Mouse (Mus musculus): ENCODE data around the gene Osbp. TPM values are rescaled to one million over a fixed set of nuclear protein-coding genes. Genes with fewer than 3 reads are reported as not detected.
"Not testable (repeated sequence)": the region's sequence is repeated elsewhere in the genome, so short reads cannot be mapped to it uniquely, and the experiment has no call there.

Gene Osbp
- polyA plus RNA-seq (2015; fragmentation: Nextera tagmentation; extraction: Ambion mirVana): 3.3 and 3.8 TPM in 2 replicates

DNA sequence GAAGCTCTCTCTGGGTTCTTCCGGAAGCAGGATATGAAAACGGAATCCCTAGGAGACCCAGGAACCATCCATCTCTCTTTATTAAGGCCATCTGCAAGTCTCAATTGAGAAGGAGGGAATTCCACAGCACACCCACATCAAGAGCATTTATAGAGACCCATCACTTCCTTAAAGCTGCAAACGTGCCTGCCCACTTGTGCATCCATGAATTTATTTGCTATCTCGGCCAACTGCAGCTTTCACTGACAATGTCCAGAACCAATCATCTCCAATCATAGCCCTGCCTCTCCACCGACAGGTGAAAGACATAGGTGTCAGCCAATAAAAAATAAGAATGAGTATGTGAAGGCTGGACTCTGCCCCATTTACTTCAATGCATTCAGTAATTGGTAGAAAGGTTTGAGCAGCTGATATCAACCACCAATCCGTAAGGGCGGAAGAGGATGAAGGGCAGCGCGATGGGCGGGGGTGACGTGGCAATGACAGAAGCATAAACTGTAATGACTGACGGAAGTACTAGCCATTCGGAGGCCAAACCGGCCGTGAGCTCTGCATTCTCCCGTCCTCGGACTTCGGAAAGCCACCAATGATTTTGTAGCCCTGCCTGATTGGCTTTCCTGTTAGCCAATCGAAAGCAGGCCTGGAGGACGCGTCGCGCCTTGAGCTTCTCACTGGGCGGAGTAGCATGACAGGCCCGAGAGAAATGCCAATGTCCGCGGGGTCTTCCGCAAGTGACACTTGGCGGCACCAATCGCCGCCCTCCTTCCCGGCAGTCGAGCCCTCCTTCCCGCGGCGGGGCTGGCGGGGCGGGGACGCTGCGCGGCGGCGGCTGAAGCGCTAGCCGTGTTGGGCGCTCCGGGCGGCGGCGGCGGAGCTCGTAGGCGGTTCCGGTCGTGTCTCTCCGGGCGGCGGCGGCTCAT, at the start of gene Osbp:
TSS of gene Osbp (plus strand) at position 919 of the 920 bp plus-strand sequence.
- WGBS: under 1% methylated on average over 59 of the region's 59 CpGs

DNA sequence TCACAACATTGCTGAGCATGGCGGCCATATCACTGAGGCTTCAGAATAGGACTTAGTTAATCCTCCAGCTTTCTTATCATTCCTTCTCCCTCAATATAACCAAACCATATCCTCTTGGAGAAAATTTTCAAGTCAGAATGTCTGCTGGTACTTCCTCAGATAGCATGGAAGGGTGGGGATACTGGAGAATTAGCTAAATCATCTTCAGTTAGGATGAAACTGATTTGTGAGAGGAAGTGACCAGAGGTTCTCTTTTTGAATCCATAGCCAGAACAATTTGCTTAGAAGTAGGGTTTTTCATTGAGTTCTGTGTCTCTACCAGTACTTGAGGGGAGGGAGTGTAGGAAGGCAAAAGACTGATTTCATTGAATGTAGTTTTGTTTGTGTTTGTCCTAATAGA, 43.7 kb upstream of the Osbp start:
- H3K27me3 ChIP-seq (replicated peaks; ENCODE audit: control insufficient read depth, insufficient read depth, low read length): no peaks in the 10 kb centered on the region
- no peaks in the 10 kb centered on the region for H3K9me3 ChIP-seq (ENCODE audit: control insufficient read depth, low read length)
- ATAC-seq: no peak
- H3K4me2 ChIP-seq (ENCODE audit: low read depth, low read length): no peak overlapping the region
- H3K4me1 ChIP-seq (ENCODE audit: control insufficient read depth, insufficient read depth, low read length): no peaks in the 10 kb centered on the region
- H3K27ac ChIP-seq (ENCODE audit: low read length): no peak overlapping the region
- WGBS: 88% methylated on average over 1 of the region's 1 CpGs
- peaks cover 30% of the 10 kb centered on the region for H3K36me3 ChIP-seq (ENCODE audit: control insufficient read depth, insufficient read depth, low read length)
- H3K4me3 ChIP-seq (ENCODE audit: low read length): no peak overlapping the region
- H3K9ac ChIP-seq (ENCODE audit: low read depth, low read length): no peak overlapping the region

More for the DNA sequence above, at the start of gene Osbp:
- peak; percentile 98 for ATAC-seq
- Histone ChIP-seq H3K27me3 (replicated peaks; ENCODE audit: control insufficient read depth, insufficient read depth, low read length) (no peaks in the 10 kb centered on the region), H3K4me1 (ENCODE audit: control insufficient read depth, insufficient read depth, low read length) (peaks cover 16% of the 10 kb centered on the region), H3K27ac (ENCODE audit: low read length) (peak within 1 kb of the TSS; percentile 81), H3K4me2 (ENCODE audit: low read depth, low read length) (peak within 1 kb of the TSS; percentile 94), H3K4me3 (ENCODE audit: low read length) (peak within 1 kb of the TSS; percentile 91), H3K36me3 (ENCODE audit: control insufficient read depth, insufficient read depth, low read length) (no peaks in the 10 kb centered on the region), H3K9ac (ENCODE audit: low read depth, low read length) (peak within 1 kb of the TSS; percentile 89), H3K9me3 (ENCODE audit: control insufficient read depth, low read length) (no peaks in the 10 kb centered on the region)

DNA sequence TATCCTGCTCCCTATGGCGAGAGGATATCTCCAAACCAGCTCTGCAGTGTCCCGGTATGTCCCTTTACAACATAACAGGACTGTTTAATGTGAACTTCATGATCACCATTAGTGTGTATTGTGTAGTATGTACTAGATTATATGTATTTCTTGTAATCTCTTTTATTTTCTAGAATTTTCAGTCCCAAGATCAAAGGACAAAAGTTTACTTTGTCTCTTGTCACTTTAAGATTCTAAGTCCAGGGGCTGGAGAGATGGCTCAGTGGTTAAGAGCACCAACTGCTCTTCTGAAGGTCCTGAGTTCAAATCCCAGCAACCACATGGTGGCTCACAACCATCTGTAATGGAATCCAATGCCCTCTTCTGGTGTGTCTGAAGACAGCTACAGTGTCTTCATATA, 43.2 kb upstream of the Osbp start:
- H3K27ac ChIP-seq (ENCODE audit: low read length); H3K9me3 ChIP-seq (ENCODE audit: control insufficient read depth, low read length); H3K4me1 ChIP-seq (ENCODE audit: control insufficient read depth, insufficient read depth, low read length); H3K9ac ChIP-seq (ENCODE audit: low read depth, low read length); H3K4me3 ChIP-seq (ENCODE audit: low read length); H3K4me2 ChIP-seq (ENCODE audit: low read depth, low read length); ATAC-seq; H3K27me3 ChIP-seq (replicated peaks; ENCODE audit: control insufficient read depth, insufficient read depth, low read length): not testable (repeated sequence)
- 96% methylated on average over 2 of the region's 2 CpGs for WGBS
- H3K36me3 ChIP-seq (ENCODE audit: control insufficient read depth, insufficient read depth, low read length): peaks cover 28% of the 10 kb centered on the region

DNA sequence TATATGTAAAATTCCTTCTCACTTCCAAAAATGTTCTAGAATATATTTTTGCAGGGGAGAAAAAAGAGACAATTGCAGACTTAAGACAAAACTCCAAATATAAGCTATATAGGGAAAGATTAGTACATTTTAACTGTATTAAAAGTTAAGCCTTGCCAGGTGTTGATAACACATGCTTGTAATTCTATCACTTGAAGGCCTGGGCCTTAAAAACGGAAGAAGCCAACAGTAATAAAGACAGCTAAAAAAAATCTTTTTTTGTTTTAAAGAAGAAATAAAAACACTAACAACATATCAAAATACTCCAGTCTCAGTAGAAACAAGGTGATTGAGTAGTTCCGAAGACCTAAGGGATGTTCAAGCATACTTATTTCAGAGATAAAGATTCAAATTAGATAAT, 39.4 kb upstream of the Osbp start:
- Histone ChIP-seq H3K9ac (ENCODE audit: low read depth, low read length) (no peak overlapping the region), H3K36me3 (ENCODE audit: control insufficient read depth, insufficient read depth, low read length) (peaks cover 23% of the 10 kb centered on the region), H3K9me3 (ENCODE audit: control insufficient read depth, low read length) (no peaks in the 10 kb centered on the region), H3K27ac (ENCODE audit: low read length) (no peak overlapping the region), H3K4me1 (ENCODE audit: control insufficient read depth, insufficient read depth, low read length) (no peaks in the 10 kb centered on the region), H3K4me3 (ENCODE audit: low read length) (no peak overlapping the region), H3K4me2 (ENCODE audit: low read depth, low read length) (no peak overlapping the region), H3K27me3 (replicated peaks; ENCODE audit: control insufficient read depth, insufficient read depth, low read length) (no peaks in the 10 kb centered on the region)
- 93% methylated on average over 2 of the region's 2 CpGs for WGBS
- ATAC-seq: no peak

DNA sequence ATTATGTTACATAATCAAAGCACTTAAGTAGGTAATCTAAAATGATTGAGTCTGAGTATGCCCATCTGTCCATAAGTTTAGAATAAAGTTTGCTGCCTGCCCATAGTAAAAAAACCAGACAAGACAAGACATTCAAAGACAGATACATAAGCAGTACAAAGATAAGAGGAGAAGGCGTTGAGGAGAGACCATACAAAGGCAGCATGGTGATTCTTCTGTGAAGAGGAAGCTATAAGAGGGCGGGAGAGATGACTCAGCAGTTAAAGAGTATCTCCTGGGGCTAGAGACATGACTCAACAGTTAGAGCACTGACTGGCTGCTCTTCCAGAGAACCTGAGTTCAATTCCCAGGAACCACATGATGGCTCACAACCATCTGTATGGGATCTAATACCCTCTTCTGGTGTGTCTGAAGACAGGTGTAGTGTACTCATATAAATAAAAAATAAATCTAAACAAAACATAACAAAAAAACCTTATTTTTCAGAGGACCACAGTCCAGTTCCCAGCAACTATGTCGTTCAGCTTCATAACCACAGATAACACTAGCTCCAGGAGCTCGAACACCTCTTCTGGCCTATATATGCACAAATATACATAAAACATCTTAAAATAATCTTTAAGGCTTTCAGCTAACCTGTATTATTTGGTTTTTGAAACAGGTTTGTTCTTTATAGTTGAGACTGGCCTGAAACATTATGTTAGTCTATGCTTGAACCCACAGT, 37.6 kb upstream of the Osbp start:
- no peak overlapping the region for H3K9ac ChIP-seq (ENCODE audit: low read depth, low read length)
- H3K27me3 ChIP-seq (replicated peaks; ENCODE audit: control insufficient read depth, insufficient read depth, low read length): no peaks in the 10 kb centered on the region
- 93% methylated on average over 4 of the region's 4 CpGs for WGBS
- no peak overlapping the region for H3K4me3 ChIP-seq (ENCODE audit: low read length)
- H3K9me3 ChIP-seq (ENCODE audit: control insufficient read depth, low read length): no peaks in the 10 kb centered on the region
- peaks cover 24% of the 10 kb centered on the region; the same call in 1 of the 2 replicates for H3K36me3 ChIP-seq (ENCODE audit: control insufficient read depth, insufficient read depth, low read length)
- no peak overlapping the region for H3K27ac ChIP-seq (ENCODE audit: low read length)
- H3K4me2 ChIP-seq (ENCODE audit: low read depth, low read length): no peak overlapping the region
- H3K4me1 ChIP-seq (ENCODE audit: control insufficient read depth, insufficient read depth, low read length): no peaks in the 10 kb centered on the region
- peak; percentile 46; the same call in 1 of the 2 replicates for ATAC-seq

DNA sequence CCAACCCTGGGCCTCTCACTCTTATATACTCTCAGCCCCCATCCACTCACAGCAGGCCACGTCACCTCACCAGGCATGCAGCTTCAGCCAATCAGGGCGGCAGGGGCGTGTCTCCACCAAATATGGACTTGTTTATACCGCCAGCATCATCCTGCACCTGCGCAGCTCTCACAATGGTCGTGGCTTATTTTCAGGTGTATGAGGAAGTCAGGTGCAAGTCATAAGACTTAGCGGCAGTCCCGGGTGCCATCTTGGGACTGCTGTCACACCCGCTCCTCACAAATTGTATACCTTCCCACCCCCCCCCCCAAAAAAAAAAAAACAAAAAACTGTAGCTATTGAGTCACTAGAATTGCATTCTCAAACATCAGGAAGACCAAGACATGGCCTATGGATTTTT, 19.3 kb upstream of the Osbp start:
- not testable (repeated sequence) for H3K9me3 ChIP-seq (ENCODE audit: control insufficient read depth, low read length); H3K27me3 ChIP-seq (replicated peaks; ENCODE audit: control insufficient read depth, insufficient read depth, low read length); H3K4me1 ChIP-seq (ENCODE audit: control insufficient read depth, insufficient read depth, low read length); ATAC-seq; H3K27ac ChIP-seq (ENCODE audit: low read length); H3K9ac ChIP-seq (ENCODE audit: low read depth, low read length); H3K4me3 ChIP-seq (ENCODE audit: low read length); H3K4me2 ChIP-seq (ENCODE audit: low read depth, low read length)
- WGBS: 93% methylated on average over 9 of the region's 9 CpGs
- peaks cover 11% of the 10 kb centered on the region; the same call in 1 of the 2 replicates for H3K36me3 ChIP-seq (ENCODE audit: control insufficient read depth, insufficient read depth, low read length)

DNA sequence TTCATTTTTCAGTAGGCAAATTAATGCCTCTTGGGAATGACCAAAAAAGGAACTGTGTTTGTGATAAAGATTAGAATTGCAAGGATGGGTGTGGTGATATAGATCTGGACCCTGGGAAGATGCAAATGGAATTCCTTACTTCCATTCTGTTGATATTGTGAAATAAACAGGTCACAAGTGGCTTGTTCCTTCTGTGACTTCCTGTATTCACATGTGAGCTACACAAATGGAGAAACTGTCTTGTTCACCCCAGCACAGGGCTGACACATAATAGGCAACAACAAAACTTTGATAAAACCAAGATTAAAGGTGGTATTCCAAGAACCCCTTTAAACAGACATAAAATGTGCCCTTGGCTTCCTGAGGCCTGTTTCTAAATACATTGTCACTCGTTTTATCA, 15.9 kb upstream of the Osbp start:
- Histone ChIP-seq H3K36me3 (ENCODE audit: control insufficient read depth, insufficient read depth, low read length) (0 out of 2 replicates have a peak, but pooled peaks cover 7% of the 10 kb centered on the region), H3K9ac (ENCODE audit: low read depth, low read length) (no peak overlapping the region), H3K27me3 (replicated peaks; ENCODE audit: control insufficient read depth, insufficient read depth, low read length) (no peaks in the 10 kb centered on the region), H3K4me2 (ENCODE audit: low read depth, low read length) (no peak overlapping the region), H3K4me3 (ENCODE audit: low read length) (no peak overlapping the region), H3K4me1 (ENCODE audit: control insufficient read depth, insufficient read depth, low read length) (no peaks in the 10 kb centered on the region), H3K27ac (ENCODE audit: low read length) (no peak overlapping the region), H3K9me3 (ENCODE audit: control insufficient read depth, low read length) (no peaks in the 10 kb centered on the region)
- ATAC-seq: no peak
- WGBS: 51% methylated on average over 1 of the region's 1 CpGs

DNA sequence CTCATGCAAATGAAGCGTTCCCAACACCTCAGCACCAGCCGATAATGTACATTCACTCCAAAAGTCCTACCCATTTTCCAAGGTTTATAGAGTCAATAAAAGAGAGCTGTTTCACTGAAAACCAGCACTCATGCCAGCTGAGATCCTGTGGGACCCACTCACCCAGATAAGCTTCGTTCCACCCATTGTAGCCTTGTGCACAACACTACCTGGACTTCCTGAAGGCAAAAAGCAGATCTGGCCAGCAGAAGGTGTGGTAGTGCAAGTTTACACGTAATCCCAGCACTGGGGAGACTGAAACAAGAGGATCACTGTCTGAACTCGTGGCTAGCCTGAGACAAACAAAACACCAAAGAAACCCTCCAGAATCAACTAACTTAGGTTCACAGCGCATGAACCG, 15.0 kb upstream of the Osbp start:
- 71% methylated on average over 7 of the region's 7 CpGs for WGBS
- no peak overlapping the region for H3K4me3 ChIP-seq (ENCODE audit: low read length)

DNA sequence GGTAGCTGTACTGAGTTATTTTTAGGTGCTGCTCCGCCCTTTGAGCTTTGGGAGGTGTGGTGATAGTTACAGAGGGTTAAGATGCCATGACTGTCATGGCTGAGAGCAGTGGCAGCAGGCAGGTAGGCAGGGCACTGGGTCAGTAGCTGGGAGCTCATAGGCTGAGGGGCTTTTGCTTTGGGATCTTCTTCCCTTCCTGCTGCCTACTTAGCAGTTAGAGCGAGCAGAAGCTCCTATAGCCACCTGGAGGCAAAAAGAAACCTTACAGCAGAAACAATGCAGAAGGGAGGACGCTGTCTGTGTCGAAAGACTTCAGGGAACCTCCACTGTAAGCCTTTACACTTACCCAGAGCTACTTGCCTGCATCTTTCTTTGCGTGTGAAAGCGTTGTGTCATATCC, 11.5 kb upstream of the Osbp start:
- no peak for ATAC-seq
- 55% methylated on average over 6 of the region's 6 CpGs for WGBS
- no peaks in the 10 kb centered on the region for H3K36me3 ChIP-seq (ENCODE audit: control insufficient read depth, insufficient read depth, low read length)
- H3K4me2 ChIP-seq (ENCODE audit: low read depth, low read length): no peak overlapping the region
- H3K4me3 ChIP-seq (ENCODE audit: low read length): no peak overlapping the region
- H3K9me3 ChIP-seq (ENCODE audit: control insufficient read depth, low read length): no peaks in the 10 kb centered on the region
- no peak overlapping the region for H3K27ac ChIP-seq (ENCODE audit: low read length)
- no peaks in the 10 kb centered on the region for H3K4me1 ChIP-seq (ENCODE audit: control insufficient read depth, insufficient read depth, low read length)
- H3K9ac ChIP-seq (ENCODE audit: low read depth, low read length): no peak overlapping the region
- H3K27me3 ChIP-seq (replicated peaks; ENCODE audit: control insufficient read depth, insufficient read depth, low read length): no peaks in the 10 kb centered on the region

More for the DNA sequence above, 15.0 kb upstream of the Osbp start:
- Histone ChIP-seq H3K36me3 (ENCODE audit: control insufficient read depth, insufficient read depth, low read length) (0 out of 2 replicates have a peak, but pooled peaks cover 1% of the 10 kb centered on the region), H3K9ac (ENCODE audit: low read depth, low read length) (no peak overlapping the region), H3K27me3 (replicated peaks; ENCODE audit: control insufficient read depth, insufficient read depth, low read length) (no peaks in the 10 kb centered on the region), H3K4me1 (ENCODE audit: control insufficient read depth, insufficient read depth, low read length) (no peaks in the 10 kb centered on the region), H3K27ac (ENCODE audit: low read length) (no peak overlapping the region), H3K9me3 (ENCODE audit: control insufficient read depth, low read length) (no peaks in the 10 kb centered on the region), H3K4me2 (ENCODE audit: low read depth, low read length) (no peak overlapping the region)
- ATAC-seq: peak; percentile 71; the same call in 1 of the 2 replicates

Measured in intestine, embryonic 16.5 days (tissue).